Mouse (Mus musculus) left cerebral cortex, postnatal 36 days (tissue): ENCODE measurements around the gene Cfap299. TPM values are rescaled to one million over a fixed set of nuclear protein-coding genes. Genes with fewer than 3 reads are reported as not detected.
"Not testable (repeated sequence)": the region's sequence is repeated elsewhere in the genome, so short reads cannot be mapped to it uniquely, and the experiment has no call there.

ENCODE experiments used
- DNase-seq, 2 experiments: peaks; one replicate each; pipeline ENCODE4 v3.0.0; 2021 to 2022; ENCODE audit warnings: low spot score in 2 of 2, mixed read lengths in 1 of 2
- intact Hi-C: fragments of 180-260 bp; cut with DNase I; formaldehyde crosslinking; loops from one replicate; pipeline ENCODE4 v1.15.1; 2025
- total RNA-seq, 2 experiments: library from RNA; stranded (reverse); gene quantifications; 2 replicates each; pipeline ENCODE4 v1.2.3; 2021

Gene Cfap299
- total RNA-seq, 2 experiments from 2014 or later = 0.76 TPM; not detected in 1

GRCm38 (mm10) chr5:98576538-98576937 is 247.4 kb downstream of the Cfap299 start:
- intact Hi-C loops, DNase-seq: not testable (repeated sequence)

DNA sequence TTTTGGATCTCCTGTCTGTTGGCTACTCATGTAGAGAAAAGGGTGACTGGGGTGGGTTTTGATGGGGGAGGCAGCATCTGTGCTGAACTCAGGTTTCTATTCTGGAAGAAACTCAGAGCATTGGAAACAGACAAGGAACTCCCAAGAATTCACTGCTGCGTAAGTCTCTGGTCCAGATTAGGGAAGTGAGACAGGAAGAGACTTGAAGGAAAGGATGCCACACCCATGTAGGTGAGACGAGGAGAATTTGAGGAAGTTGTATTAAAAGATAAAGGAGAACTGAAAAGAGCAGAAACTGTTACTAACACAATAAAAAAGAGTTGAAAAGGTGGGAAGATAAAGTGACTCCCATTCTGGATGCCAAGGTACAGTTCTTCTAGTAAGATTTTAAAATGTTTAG is 249.3 kb downstream of the Cfap299 start:
- intact Hi-C loops = no loop called here
- no peak for DNase-seq

GRCm38 (mm10) chr5:98580811-98581210 is 251.7 kb downstream of the Cfap299 start:
- DNase-seq = no peak
- intact Hi-C loops = no loop called here

DNA sequence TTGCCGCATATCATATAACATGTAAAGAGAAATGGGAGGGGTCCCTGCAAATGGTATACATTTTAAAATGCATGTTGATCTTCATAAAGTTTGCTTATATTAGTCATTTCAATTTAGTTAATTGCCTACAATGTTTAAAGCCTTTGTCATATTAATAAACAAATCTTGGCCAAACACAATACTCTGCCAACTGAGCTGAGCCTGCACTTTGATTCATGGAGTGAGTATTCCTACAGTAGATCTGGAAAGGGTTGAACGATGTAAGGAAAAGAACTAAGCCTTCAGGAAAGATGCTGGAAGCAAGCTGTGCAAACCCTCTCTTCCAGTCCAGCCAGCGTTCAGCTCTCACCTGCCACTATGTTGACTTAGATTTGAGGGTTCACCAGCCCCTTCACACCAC is 252.9 kb downstream of the Cfap299 start:
- DNase-seq = no peak
- intact Hi-C loops = no loop called here

DNA sequence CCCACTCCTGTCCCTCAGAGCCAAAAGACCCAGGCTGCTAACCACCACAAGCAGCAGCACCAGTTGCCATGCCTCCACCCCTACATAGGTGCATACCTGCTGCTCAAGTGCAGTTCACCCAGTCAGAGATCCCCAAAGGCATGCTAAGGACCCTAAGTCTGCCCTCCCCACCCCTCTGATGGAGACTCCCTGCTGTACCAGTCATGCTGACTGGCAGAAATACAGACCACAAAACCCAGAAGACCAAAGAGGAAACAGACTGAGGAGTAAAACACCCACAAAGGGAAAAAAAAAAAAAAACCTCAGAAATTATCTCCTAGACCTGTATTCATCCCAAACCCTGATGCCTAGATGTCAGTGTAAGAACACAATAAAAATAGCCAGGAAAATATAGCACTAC is 256.8 kb downstream of the Cfap299 start:
- intact Hi-C loops = no loop called here
- no peak for DNase-seq

GRCm38 (mm10) chr5:98613511-98613910 is 284.4 kb downstream of the Cfap299 start:
- no peak for DNase-seq
- intact Hi-C loops = no loop called here

- DNase-seq = no peak
- intact Hi-C loops = no loop called here
Measured at GRCm38 (mm10) chr5:98616902-98617301, 287.8 kb downstream of the Cfap299 start.

GRCm38 (mm10) chr5:98617416-98617815 is 288.3 kb downstream of the Cfap299 start:
- intact Hi-C loops = no loop called here
- no peak for DNase-seq

DNA sequence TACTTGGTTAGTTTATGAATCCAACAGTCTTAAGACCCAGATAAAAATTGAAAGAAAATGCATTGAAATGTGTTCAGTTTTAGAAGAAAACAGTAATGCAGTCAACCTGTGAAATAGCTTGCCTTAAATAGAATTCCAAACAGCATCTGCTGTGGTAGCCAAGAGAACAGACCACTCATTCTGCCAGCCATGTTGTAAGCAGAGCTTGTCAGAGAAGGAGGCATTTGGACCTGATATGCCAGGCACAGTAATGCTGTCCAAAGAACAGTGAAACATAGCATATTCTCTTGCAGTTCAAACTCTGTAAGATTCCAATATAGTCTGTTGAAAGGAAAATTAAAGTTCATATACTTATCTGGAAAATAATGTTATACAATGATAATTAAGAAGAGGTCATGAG is 321.2 kb downstream of the Cfap299 start:
- intact Hi-C loops = no loop called here
- DNase-seq = no peak

- intact Hi-C loops = no loop called here
- DNase-seq = no peak
Measured at GRCm38 (mm10) chr5:98651049-98651448, 321.9 kb downstream of the Cfap299 start.

GRCm38 (mm10) chr5:98688254-98688653 is 359.1 kb downstream of the Cfap299 start:
- DNase-seq = no peak
- intact Hi-C loops = no loop called here

- intact Hi-C loops = no loop called here
- no peak for DNase-seq
Measured at GRCm38 (mm10) chr5:98692070-98692469, 363.0 kb downstream of the Cfap299 start.

DNA sequence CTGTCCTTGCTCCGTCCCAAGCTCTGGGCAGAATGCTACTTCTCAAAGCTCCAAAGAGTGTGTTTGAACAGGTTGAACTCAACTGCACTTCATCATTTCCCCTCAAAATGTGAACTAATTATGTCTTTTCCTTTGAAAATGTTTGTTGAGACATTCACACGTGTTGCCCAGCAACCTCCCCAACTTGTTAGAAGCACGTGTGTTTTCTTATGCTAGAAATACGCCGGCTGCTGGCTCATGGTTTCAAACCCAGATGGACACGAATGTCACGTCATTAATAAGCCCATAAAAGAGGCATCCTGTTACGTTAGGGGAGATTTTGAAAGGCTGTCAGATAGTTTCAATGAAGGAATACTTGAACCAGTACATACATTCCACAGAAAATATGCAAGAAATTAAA is 367.2 kb downstream of the Cfap299 start:
- intact Hi-C loops = no loop called here
- DNase-seq = no peak

- intact Hi-C loops = no loop called here
- DNase-seq = no peak
Measured at GRCm38 (mm10) chr5:98703963-98704362, 374.9 kb downstream of the Cfap299 start.

- no peak for DNase-seq
- intact Hi-C loops = no loop called here
Measured at GRCm38 (mm10) chr5:98706597-98706996, 377.5 kb downstream of the Cfap299 start.

GRCm38 (mm10) chr5:98715392-98715791 is 386.3 kb downstream of the Cfap299 start:
- no peak for DNase-seq
- intact Hi-C loops = no loop called here

DNA sequence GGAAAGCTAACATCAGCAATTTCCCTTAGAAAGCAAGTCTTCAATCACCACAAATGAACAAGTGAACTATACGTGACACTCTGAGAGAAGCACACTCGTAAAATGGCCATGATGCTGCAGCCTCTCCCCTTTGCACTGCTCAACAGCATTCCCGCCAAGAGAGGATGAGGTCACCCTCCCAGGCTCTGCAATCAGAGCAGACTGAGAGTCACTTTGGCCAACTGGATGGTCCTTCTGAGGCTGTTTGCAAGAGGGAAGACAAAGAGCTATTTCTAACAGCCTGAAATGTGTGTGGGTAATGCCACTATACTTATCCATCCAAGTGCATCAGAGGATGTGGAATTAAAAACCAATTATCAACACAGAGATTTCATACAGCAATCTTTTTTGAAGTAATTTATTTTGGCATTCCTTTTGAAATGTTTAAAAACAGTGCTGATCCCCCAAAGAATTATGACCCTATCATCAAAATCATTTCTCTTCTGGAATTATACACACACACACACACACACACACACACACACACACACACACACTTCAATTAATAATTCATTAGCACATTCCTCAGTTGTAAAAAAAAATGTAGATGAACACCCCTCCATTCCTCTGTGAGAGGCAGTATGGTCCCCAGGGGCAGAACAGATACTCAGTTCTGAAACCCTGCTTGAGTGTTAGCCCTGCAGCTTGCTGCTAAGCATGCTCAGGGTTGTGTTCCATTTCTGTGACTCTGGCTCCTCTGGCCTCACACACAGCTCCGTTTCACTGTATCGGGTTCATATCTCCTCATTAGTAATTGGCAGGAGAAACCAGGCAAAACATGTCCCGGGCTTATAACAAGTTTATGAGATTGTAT is 403.3 kb downstream of the Cfap299 start:
- DNase-seq = no peak
- intact Hi-C loops = no loop called here

DNA sequence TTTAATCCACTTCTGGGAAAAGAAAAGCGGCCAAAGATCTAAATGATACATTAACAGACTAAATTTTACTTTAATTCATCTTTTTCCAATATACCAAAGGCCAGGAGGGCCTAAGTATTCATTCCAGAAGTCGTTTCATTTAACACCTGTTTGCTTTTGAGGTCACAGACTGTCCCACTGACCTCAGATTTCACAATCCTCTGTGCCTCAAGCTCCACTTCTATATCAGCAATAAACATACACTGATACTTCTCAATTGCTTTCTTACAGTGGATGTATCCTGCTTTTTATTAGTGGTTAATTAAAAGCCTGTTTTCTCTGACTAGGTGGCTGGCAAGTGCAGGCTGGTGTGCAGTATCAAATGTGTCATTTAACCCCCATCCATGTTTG is 403.9 kb downstream of the Cfap299 start:
- no peak for DNase-seq
- intact Hi-C loops = no loop called here

DNA sequence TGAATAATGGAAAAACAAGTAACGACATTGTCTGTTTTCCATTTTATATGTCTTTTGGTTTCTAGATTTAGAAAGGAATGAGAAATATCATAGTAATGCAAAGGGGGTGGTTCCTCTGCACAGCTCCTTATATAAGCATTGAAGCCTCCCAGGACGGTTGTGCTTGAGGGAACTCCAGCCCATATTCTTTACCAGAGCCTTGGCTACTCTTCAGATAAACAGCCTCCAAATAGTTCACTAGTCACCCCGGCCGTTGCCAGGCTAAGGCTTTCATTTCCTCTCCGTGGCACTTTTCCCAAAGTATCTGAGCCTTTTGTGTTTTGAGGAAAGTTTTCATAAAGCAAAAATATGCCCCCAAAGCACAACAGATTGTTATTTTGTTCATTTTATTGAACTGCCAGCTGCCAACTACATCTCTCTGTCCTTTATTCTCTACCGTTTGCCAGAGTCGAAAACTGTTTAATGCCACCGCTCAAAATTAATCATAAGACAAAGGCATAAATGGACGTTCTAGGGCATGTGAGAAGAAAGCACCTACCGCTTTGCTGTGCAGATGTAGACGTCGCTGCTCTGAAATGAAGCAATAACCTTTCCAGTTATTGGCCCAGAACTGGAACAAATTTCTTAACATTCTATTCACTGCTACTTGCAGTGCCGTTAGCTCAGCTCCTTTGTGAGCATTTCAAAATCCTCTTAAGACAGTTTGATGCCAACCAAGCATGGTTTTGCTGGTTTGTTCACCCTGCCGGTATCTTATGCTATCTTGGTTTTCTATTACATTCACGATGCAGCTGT is 433.0 kb downstream of the Cfap299 start:
- DNase-seq = no peak
- intact Hi-C loops = no loop called here

DNA sequence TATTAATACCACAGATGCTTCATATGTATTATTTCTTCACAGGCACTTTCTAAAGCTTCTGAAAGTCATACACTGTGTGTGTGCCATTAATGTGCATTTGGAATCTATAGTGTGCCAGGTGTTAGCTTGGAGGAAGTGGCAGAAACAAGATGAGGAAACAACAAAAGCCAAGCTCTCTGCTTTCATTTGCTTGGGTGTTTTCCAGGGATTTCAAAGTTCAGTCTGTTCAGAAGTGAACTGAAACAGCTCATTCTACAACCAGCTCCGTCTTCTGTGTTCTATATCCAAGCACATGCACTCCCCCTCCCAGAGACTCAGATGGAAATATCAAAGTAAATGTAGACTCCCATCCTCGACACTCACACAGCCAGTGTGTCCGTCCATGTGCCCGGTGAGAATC is 449.5 kb downstream of the Cfap299 start:
- intact Hi-C loops = no loop called here
- DNase-seq = no peak

DNA sequence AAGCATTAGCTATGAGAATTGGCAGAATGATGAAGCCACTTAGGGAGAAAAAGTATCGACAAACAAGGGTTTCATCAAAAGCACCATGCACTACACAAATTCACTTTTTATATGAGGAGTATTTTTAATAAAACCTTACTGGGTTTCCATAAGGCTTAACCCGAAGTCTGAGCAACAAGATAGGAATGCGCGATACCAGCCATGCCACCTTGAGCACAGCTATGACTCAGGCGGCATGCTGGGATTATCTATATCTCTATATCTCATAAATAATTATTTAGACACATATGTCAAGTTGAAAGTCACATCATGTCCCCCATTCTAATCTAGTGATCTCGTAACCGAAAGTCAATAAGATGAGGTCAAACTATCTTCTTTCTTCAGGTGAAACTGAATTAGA is 453.0 kb downstream of the Cfap299 start:
- intact Hi-C loops = no loop called here

More for the DNA sequence above, 453.0 kb downstream of the Cfap299 start:
- DNase-seq = no peak
